Mouse (Mus musculus) small intestine, adult 2 months (tissue): ENCODE data around the gene Chrm5. TPM values are rescaled to one million over a fixed set of nuclear protein-coding genes. Genes with fewer than 3 reads are reported as not detected.

Experiments
- H3K27ac ChIP-seq: fragments of 200-500 bp; 2 replicates; pipeline ENCODE4 v1.5.1; 2012; ENCODE audit warnings: low read depth, low read length, control low read depth, inconsistent platforms; ENCODE audit not compliant: insufficient read depth
- H3K27me3 ChIP-seq: fragments of 200-500 bp; 2 replicates; pipeline ENCODE4 v1.6.1; 2012; ENCODE audit warnings: mild to moderate bottlenecking, moderate library complexity, low read length, inconsistent platforms; ENCODE audit not compliant: control insufficient read depth, insufficient read depth
- H3K36me3 ChIP-seq: fragments of 200-500 bp; 2 replicates; pipeline ENCODE4 v1.6.1; 2012; ENCODE audit warnings: mild to moderate bottlenecking, low read length, control low read depth, inconsistent platforms; ENCODE audit not compliant: control insufficient read depth, insufficient read depth
- H3K4me1 ChIP-seq: fragments of 200-500 bp; 2 replicates; pipeline ENCODE4 v1.6.1; 2012; ENCODE audit warnings: low read length, inconsistent platforms, mixed read lengths; ENCODE audit not compliant: control insufficient read depth, insufficient read depth, insufficient read length
- H3K4me3 ChIP-seq: fragments of 200-500 bp; 2 replicates; pipeline ENCODE4 v1.5.1; 2012; ENCODE audit warnings: low read depth, mild to moderate bottlenecking, control low read depth, inconsistent platforms, low read length, moderate library complexity
- CTCF ChIP-seq: fragments of 200-500 bp; IDR thresholded peaks from 2 replicates; pipeline ENCODE4 v1.5.1; 2012; ENCODE audit warnings: low read depth, mild to moderate bottlenecking, control low read depth, inconsistent platforms, low read length, moderate library complexity, mixed read lengths; ENCODE audit not compliant: insufficient replicate concordance, insufficient read length; ENCODE audit errors: extremely low read depth
- POLR2A ChIP-seq: fragments of 200-500 bp; IDR thresholded peaks from 2 replicates; pipeline ENCODE4 v1.6.1; 2012; ENCODE audit warnings: low read depth, mild to moderate bottlenecking, control low read depth, inconsistent platforms, low read length, moderate library complexity
- WGBS: fragments of 180-500 bp; shearing (Covaris S2); methylation state at CpG from one replicate; pipeline ENCODE4 v1.1.7; 2018; 5-methylcytosine and 5-hydroxymethylcytosine counted together
- polyA plus RNA-seq: library from polyadenylated mRNA; depleted of rRNA; stranded (reverse); fragments of >200 nt; gene quantifications from 2 replicates; pipeline ENCODE4 v1.2.3, GENCODE M21; 2012

The Chrm5 gene
- polyA plus RNA-seq, 1 experiment = not detected

DNA sequence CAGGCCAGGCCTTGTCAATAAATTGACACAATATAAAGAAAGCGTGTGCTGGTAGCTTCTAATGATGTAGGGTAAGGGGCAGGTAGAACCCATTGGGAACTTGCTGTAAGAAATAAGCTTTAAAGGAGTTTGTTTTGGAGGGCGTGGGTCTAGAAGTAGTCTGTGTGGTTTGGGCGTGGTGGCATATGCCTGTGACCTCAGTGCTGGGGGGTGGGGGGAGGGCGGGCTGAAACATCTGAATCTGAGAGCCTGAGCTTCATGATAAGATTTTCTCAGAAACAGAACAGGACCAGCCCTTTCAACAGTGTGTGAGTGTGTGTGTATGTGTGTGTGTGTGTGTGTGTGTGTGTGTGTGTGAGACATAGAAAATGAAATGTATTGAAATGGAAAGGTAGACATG is 29.6 kb upstream of the Chrm5 start:
- Histone ChIP-seq H3K36me3 (no peaks in the 10 kb centered on the region), H3K4me1 (no peaks in the 10 kb centered on the region), H3K27me3 (no peaks in the 10 kb centered on the region), H3K27ac (no peak overlapping the region), H3K4me3 (no peak overlapping the region)
- WGBS = 51% methylated on average over 4 of the region's 4 CpGs
- no peak for TF ChIP-seq POLR2A

DNA sequence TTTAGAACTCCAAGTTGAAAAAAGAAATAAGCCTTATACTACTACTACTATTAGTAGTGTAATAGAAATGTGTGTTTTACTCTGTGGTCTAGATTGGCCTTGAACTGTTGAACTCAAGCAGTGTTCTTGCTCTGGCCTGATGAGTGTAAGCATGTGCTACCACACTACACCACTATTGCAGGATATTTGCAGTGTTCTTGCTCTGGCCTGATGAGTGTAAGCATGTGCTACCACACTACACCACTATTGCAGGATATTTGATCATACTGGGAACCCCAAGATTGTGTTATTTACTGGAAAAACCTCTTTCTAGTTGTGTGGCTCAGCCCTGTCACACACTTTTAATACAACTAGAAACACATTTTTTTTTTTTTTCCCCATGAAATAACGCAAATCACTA is 26.9 kb upstream of the Chrm5 start:
- no peaks in the 10 kb centered on the region for H3K4me1 ChIP-seq
- WGBS = 94% methylated on average over 1 of the region's 1 CpGs
- no peaks in the 10 kb centered on the region for H3K36me3 ChIP-seq

DNA sequence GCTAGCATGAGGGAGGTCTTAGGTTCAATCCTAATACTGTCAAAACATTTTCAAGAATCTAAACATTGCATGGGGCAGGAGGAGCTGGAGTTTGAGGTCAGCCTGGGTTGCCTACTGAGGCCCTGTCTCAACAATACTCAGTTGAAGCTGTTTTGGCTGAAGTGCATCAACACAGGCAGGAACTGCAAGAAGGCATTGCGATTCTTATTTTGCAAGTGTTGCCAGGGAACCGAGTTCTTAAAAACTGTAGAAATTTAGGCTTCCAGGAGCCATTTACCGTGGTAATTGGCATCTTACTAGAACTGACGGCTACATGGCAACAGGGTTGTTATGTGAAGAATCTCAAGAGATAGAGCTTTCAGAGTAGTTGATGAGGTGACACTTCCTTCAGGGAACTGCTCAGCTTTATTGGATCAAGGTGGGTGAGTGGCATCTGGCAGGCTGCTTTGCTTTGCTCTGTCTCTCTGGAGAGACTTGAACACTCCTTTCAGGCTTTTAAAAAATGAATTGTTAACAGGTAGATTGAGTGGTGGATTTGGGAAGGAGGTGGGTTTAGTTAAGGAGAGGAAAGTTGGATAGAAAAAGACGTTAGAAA is 26.4 kb upstream of the Chrm5 start:
- H3K27ac ChIP-seq = no peak overlapping the region
- no peaks in the 10 kb centered on the region for H3K4me1 ChIP-seq
- no peak overlapping the region for H3K4me3 ChIP-seq
- no peaks in the 10 kb centered on the region for H3K36me3 ChIP-seq
- H3K27me3 ChIP-seq = no peaks in the 10 kb centered on the region
- WGBS = 85% methylated on average over 5 of the region's 5 CpGs
- TF ChIP-seq POLR2A (no peak), CTCF (no peak)

More for the DNA sequence above, 26.9 kb upstream of the Chrm5 start:
- Histone ChIP-seq H3K27ac (no peak overlapping the region), H3K27me3 (no peaks in the 10 kb centered on the region), H3K4me3 (no peak overlapping the region)
- TF ChIP-seq CTCF = no peak
- no peak for TF ChIP-seq POLR2A

DNA sequence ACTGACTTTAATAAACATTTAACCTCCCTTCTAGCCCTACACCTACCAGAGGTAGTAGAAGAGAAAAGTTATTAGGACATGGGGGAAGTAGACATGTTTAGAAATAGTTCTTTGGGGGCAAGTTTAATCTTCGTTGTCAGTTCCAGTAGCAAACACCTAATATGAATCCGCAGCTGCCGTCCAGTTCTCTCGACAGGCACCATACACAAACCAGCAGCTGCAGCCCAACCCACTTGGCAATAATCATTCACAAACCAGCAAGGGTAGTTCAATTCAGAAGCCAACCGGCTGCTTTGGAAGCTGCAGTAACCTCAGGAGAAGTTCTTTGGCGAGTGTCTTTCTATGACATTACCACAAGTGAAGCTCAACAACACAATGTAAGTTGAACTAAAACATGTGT is 23.4 kb upstream of the Chrm5 start:
- no peaks in the 10 kb centered on the region for H3K27me3 ChIP-seq
- TF ChIP-seq CTCF (no peak), POLR2A (no peak)
- WGBS = 81% methylated on average over 6 of the region's 6 CpGs

DNA sequence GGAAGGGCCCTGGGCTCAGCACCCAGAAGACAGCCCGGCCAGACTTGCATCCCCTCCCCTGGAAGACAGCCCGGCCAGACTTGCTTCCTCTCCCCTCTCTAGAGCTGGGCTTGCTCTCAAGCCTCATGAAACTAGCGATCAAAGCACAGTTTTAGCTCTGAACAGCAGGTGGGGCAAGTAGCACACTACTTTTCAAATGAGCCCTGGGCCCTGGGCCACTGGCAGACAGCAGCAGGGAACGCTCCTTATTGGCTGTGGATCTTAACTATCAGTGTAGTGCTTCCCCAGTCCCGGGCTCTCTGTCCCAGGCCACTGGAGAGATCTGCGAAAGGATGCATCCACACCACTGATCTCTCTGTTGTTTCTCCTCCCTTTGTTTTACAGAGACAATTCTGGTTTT is 20.6 kb upstream of the Chrm5 start:
- no peaks in the 10 kb centered on the region for H3K27me3 ChIP-seq
- H3K27ac ChIP-seq = no peak overlapping the region
- H3K36me3 ChIP-seq = no peaks in the 10 kb centered on the region
- WGBS = 13% methylated on average over 6 of the region's 6 CpGs
- TF ChIP-seq POLR2A = no peak
- peak; percentile 55; the same call in 1 of the 2 replicates for TF ChIP-seq CTCF
- H3K4me3 ChIP-seq = no peak overlapping the region
- no peaks in the 10 kb centered on the region for H3K4me1 ChIP-seq

More for the DNA sequence above, 23.4 kb upstream of the Chrm5 start:
- Histone ChIP-seq H3K4me1 (no peaks in the 10 kb centered on the region), H3K4me3 (no peak overlapping the region), H3K27ac (no peak overlapping the region), H3K36me3 (no peaks in the 10 kb centered on the region)

DNA sequence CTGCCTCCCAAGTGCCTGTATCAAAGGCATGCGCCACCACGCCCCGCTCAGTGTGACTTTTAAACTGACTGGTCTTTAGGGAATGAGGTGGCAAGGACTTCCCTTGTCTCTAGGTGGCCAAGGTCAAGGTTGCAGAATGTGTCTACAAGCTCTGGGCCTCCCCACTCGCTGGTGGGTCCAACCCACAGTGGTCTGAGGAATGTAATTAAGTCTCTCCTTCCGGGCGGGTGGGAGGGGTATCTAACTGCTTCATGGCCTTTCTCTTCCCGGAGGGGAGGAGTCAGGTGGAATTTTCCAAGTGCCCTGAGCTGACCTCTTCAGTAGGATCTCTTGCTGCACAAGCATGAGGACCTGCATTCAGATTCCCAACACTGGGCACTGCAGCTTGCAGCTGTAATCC is 17.3 kb upstream of the Chrm5 start:
- Histone ChIP-seq H3K4me3 (no peak overlapping the region), H3K27ac (no peak overlapping the region), H3K27me3 (no peaks in the 10 kb centered on the region), H3K36me3 (no peaks in the 10 kb centered on the region), H3K4me1 (no peaks in the 10 kb centered on the region)
- no peak for TF ChIP-seq CTCF
- TF ChIP-seq POLR2A = no peak
- WGBS = 71% methylated on average over 7 of the region's 7 CpGs

DNA sequence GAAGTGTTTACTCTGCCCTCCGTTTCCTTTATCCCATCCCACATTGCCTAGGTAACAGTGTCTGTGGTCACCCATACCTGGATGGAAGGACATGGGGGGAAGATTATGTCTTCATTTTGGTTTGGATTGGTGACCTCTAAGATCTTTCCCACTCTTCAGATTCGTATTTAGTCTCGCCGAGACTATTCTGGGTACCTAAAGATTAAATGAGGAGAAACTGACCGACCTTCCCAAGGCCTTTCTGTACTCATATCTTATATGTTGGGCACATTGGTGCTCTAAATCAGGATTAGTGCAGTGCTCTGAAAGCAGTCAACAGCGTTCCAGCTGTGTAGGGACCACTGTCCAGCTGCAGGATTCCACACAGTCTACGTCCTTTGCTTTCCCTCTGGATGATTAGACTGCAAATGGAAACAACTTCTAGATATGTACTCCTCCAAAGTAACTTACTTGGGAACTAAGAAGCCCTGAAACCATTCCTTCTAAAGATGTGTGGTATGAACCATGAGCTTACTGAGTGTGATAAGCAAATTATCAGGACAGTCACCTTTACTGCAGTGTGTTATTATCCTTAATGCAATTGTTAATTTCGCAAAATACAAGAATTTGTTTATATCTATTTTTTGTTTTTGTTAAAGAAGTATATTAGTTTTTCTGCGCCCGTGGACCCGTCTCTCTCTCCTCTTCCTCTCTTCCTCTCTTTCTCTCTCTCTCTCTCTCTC is 13.1 kb upstream of the Chrm5 start:
- H3K27ac ChIP-seq = peak overlapping the region; percentile 50
- 26% methylated on average over 11 of the region's 11 CpGs for WGBS
- peaks cover 2% of the 10 kb centered on the region for H3K4me1 ChIP-seq
- H3K4me3 ChIP-seq = peak overlapping the region; percentile 83
- no peaks in the 10 kb centered on the region for H3K36me3 ChIP-seq
- TF ChIP-seq CTCF (no peak), POLR2A (no peak)
- no peaks in the 10 kb centered on the region for H3K27me3 ChIP-seq
